ENCODE assay signal across 17 mouse cellular contexts in genomic region chr16:32232050-32232449, GRCm38 (mm10). TPM values are rescaled to one million over a fixed set of nuclear protein-coding genes. Genes with fewer than 3 reads are reported as not detected.
"Had no signal": no experiment of that assay in that cellular context is flagged by ENCODE, and none has a peak within 500 bp of the region (broad histone marks: within the 10 kb centered on the region; RNA-seq: fewer than 3 reads in every experiment).

No protein-coding gene starts in this region.

RNA-seq across cellular contexts. Expression of gene Smco1, which starts 39.2 kb away (rescaled TPM):
- total RNA-seq: megakaryocyte, adult 5-6 weeks; monocyte, adult 5-6 weeks; neutrophil, adult 5-6 weeks had no signal
- polyA plus RNA-seq: kidney, postnatal 0 days; limb, embryonic 11.5 days; limb, embryonic 15.5 days; liver, embryonic 12.5 days; liver, embryonic 16.5 days; lung, embryonic 14.5 days; midbrain, embryonic 11.5 days; midbrain, embryonic 15.5 days; neural tube, embryonic 12.5 days; stomach, embryonic 14.5 days had no signal

RNA-seq across cellular contexts. Expression of gene Bex6, which starts 52.4 kb away (rescaled TPM):
- total RNA-seq: layer of hippocampus, adult 18-20 months; layer of hippocampus, postnatal 36 days; left cerebral cortex, adult 8-10 months; left cerebral cortex, postnatal 25 days; neutrophil, adult 5-6 weeks had no signal
- polyA plus RNA-seq: kidney, postnatal 0 days; lung, embryonic 14.5 days; midbrain, embryonic 11.5 days; midbrain, embryonic 15.5 days; neural tube, embryonic 12.5 days had no signal
